Mouse (Mus musculus) liver, embryonic 14.5 days (tissue): ENCODE results near the gene Cbx4. TPM values are rescaled to one million over a fixed set of nuclear protein-coding genes. Genes with fewer than 3 reads are reported as not detected.

Source experiments
- ATAC-seq: fragments of 200-750 bp; cut with Nextera tagmentation; 2 replicates; pipeline ENCODE4 v1.8.0; 2017; ENCODE audit warnings: moderate number of reproducible peaks, mild to moderate bottlenecking, moderate library complexity; ENCODE audit not compliant: insufficient read depth
- DNase-seq, 3 experiments: peaks; one replicate each; pipeline ENCODE4 v3.0.0-alpha.2; 2012 to 2013; ENCODE audit warnings: low read depth in 3 of 3, low spot score in 3 of 3
- H3K27ac ChIP-seq: fragments of 300-500 bp; sonication (generic); 2 replicates; pipeline ENCODE4 v1.5.1; 2014; ENCODE audit warnings: moderate library complexity, mild to moderate bottlenecking, control low read depth, inconsistent platforms
- H3K27me3 ChIP-seq: fragments of 300-500 bp; sonication (generic); 2 replicates; pipeline ENCODE4 v1.6.1; 2014; ENCODE audit warnings: mild to moderate bottlenecking, low read length, moderate library complexity; ENCODE audit not compliant: control insufficient read depth, insufficient read depth
- H3K36me3 ChIP-seq: fragments of 300-500 bp; sonication (generic); replicated peaks from 2 replicates; pipeline ENCODE4 v1.6.1; 2014; ENCODE audit warnings: low read depth; ENCODE audit not compliant: control insufficient read depth, insufficient read depth
- H3K4me1 ChIP-seq, 2 experiments: fragments of 200-500 bp in 1 of 2; fragments of 300-500 bp in 1 of 2; sonication (generic) in 1 of 2; replicated peaks; 2 replicates each; pipeline ENCODE4 v1.6.1; 2012 to 2014; ENCODE audit warnings: antibody characterized with exemption in 1 of 2, inconsistent platforms in 1 of 2, low read length in 1 of 2; ENCODE audit not compliant: control insufficient read depth in 2 of 2, insufficient read depth in 2 of 2
- H3K4me2 ChIP-seq: fragments of 300-500 bp; sonication (generic); 2 replicates; pipeline ENCODE4 v1.6.1; 2014; ENCODE audit warnings: low read depth, mild to moderate bottlenecking, control low read depth, moderate library complexity
- H3K4me3 ChIP-seq, 2 experiments: fragments of 200-500 bp in 1 of 2; fragments of 300-500 bp in 1 of 2; sonication (generic) in 1 of 2; 2 replicates each; pipeline ENCODE4 v1.5.1; 2012 to 2014; ENCODE audit warnings: low read depth in 2 of 2, low read length in 2 of 2, mild to moderate bottlenecking in 2 of 2, control low read depth in 1 of 2, inconsistent platforms in 1 of 2, moderate library complexity in 1 of 2; ENCODE audit not compliant: insufficient read depth in 1 of 2
- H3K9ac ChIP-seq: fragments of 300-500 bp; sonication (generic); replicated peaks from 2 replicates; pipeline ENCODE4 v1.6.1; 2014; ENCODE audit warnings: mild to moderate bottlenecking, control low read depth, moderate library complexity
- H3K9me3 ChIP-seq: fragments of 300-500 bp; sonication (generic); 2 replicates; pipeline ENCODE4 v1.6.1; 2016; ENCODE audit warnings: low read length, mixed read lengths; ENCODE audit not compliant: control insufficient read depth
- CTCF ChIP-seq: IDR thresholded peaks from 2 replicates; pipeline ENCODE4 v1.5.1; 2016; ENCODE audit warnings: antibody characterized with exemption, low read depth, control low read depth
- EP300 ChIP-seq: IDR thresholded peaks from 2 replicates; pipeline ENCODE4 v1.6.1; 2016; ENCODE audit warnings: antibody characterized with exemption, low read depth
- WGBS: fragments of 180-500 bp; shearing (Covaris S2); extraction: QIAGEN DNeasy Blood & Tissue Kit; methylation state at CpG from one replicate; pipeline ENCODE4 v1.1.7; 2014; ENCODE audit not compliant: insufficient replicate concordance; 5-methylcytosine and 5-hydroxymethylcytosine counted together
- polyA plus RNA-seq, 2 experiments: library from polyadenylated mRNA; depleted of rRNA in 1 of 2; stranded (reverse) in 1 of 2; unstranded in 1 of 2; fragments of >200 nt; fragmentation: Nextera tagmentation in 1 of 2; extraction: Ambion mirVana in 1 of 2; gene quantifications; 2 replicates each; pipeline versions ENCODE4 v1.2.1 to v1.2.3; 2012 to 2014

The Cbx4 gene
- polyA plus RNA-seq, 2 experiments: 1.6 to 3.3 TPM

- no peaks in the 10 kb centered on the region for H3K36me3 ChIP-seq
- 6% methylated on average over 13 of the region's 13 CpGs for WGBS
- peaks cover 100% of the 10 kb centered on the region for H3K27me3 ChIP-seq
- H3K9me3 ChIP-seq: no peaks in the 10 kb centered on the region
- no peaks in the 10 kb centered on the region; a peak in 1 of 4 replicates for H3K4me1 ChIP-seq
- DNase-seq (no peak), ATAC-seq (0 out of 2 replicates have a peak, but pooled peaks have one; percentile 11)
- H3K9ac ChIP-seq: no peak overlapping the region
- H3K4me2 ChIP-seq: peak overlapping the region; percentile 41
- no peak overlapping the region for H3K27ac ChIP-seq
- TF ChIP-seq CTCF (no peak), EP300 (no peak)
- H3K4me3 ChIP-seq: peak overlapping the region in 1 of 2 experiments; percentile 4; a peak in 1 of 4 replicates
Measured at GRCm38 (mm10) chr11:119052661-119053256, 33.3 kb downstream of the Cbx4 start.

GRCm38 (mm10) chr11:119051927-119052660 is 33.9 kb downstream of the Cbx4 start:
- H3K4me3 ChIP-seq: no peak overlapping the region
- H3K9me3 ChIP-seq: no peaks in the 10 kb centered on the region
- TF ChIP-seq EP300: no peak
- peak; percentile 55 for TF ChIP-seq CTCF
- no peak overlapping the region for H3K9ac ChIP-seq
- 7% methylated on average over 15 of the region's 15 CpGs for WGBS
- no peaks in the 10 kb centered on the region for H3K36me3 ChIP-seq
- ATAC-seq: no peak
- no peak overlapping the region for H3K4me2 ChIP-seq
- DNase-seq: no peak
- 0 out of 4 replicates have a peak, but pooled peaks cover 0 to under 1% of the 10 kb centered on the region in 2 experiments for H3K4me1 ChIP-seq
- H3K27ac ChIP-seq: no peak overlapping the region
- H3K27me3 ChIP-seq: peaks cover 100% of the 10 kb centered on the region

DNA sequence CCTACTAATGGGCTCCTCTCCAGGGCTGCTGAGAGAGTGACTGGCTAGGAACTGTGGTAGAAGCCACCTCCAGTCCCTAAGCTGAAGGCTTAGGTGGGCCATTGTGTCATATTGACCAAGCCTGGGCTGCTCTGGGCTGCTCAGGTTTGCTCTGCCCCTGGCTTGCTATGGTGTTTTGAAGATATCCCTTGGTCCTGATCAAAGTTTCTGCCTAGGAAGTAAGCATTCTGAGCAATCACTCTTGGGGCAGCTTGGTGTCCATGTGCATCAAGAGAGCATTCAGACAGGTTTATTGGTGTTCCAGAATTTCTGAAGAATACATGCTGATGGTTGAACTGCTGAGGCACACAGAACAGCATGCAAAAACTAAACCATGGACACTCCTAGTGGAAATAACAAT is 34.6 kb downstream of the Cbx4 start:
- H3K9me3 ChIP-seq: no peaks in the 10 kb centered on the region

GRCm38 (mm10) chr11:119050361-119050760 is 35.7 kb downstream of the Cbx4 start:
- 0% methylated on average over 2 of the region's 2 CpGs for WGBS
- Histone ChIP-seq H3K4me3 (no peak overlapping the region), H3K4me1 (peaks cover 2 to 4% of the 10 kb centered on the region in 2 experiments; a peak in 1 of 4 replicates), H3K4me2 (no peak overlapping the region), H3K27me3 (peaks cover 100% of the 10 kb centered on the region), H3K9ac (no peak overlapping the region), H3K9me3 (no peaks in the 10 kb centered on the region), H3K36me3 (no peaks in the 10 kb centered on the region), H3K27ac (no peak overlapping the region)
- DNase-seq: no peak
- no peak for ATAC-seq
- TF ChIP-seq EP300 (no peak), CTCF (no peak)

More for the DNA sequence above, 34.6 kb downstream of the Cbx4 start:
- DNase-seq (no peak), ATAC-seq (no peak)
- TF ChIP-seq EP300 (no peak), CTCF (no peak)
- Histone ChIP-seq H3K9ac (no peak overlapping the region), H3K4me3 (no peak overlapping the region), H3K27me3 (peaks cover 100% of the 10 kb centered on the region), H3K4me2 (no peak overlapping the region), H3K36me3 (no peaks in the 10 kb centered on the region), H3K27ac (no peak overlapping the region), H3K4me1 (peaks cover 2 to 4% of the 10 kb centered on the region in 2 experiments; a peak in 1 of 4 replicates)

DNA sequence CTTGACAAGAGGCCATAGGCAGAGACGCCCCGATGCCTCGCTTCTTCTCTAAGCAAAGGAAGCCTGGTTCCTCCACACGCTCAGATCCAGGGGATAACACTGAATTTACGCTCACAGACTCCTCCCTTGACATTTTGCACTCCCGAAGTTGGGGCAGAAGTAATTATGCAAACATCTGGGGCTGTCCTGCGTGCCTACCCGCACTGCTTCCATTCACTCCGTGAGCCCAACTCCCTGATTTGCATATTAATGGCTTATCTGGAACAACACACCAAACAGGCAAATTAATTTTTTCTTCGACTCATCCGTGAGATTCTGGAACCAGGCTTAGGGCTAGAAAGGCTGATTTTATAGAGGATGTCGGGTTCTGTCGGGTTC is 37.9 kb downstream of the Cbx4 start:
- TF ChIP-seq CTCF: no peak
- TF ChIP-seq EP300: no peak
- H3K27me3 ChIP-seq: peaks cover 100% of the 10 kb centered on the region

More for the DNA sequence above, 37.9 kb downstream of the Cbx4 start:
- Histone ChIP-seq H3K4me1 (peaks cover 2 to 4% of the 10 kb centered on the region in 2 experiments; a peak in 1 of 4 replicates), H3K4me2 (no peak overlapping the region), H3K27ac (no peak overlapping the region), H3K9ac (no peak overlapping the region), H3K9me3 (no peaks in the 10 kb centered on the region), H3K4me3 (no peak overlapping the region), H3K36me3 (no peaks in the 10 kb centered on the region)
- no peak for ATAC-seq
- WGBS: under 1% methylated on average over 13 of the region's 13 CpGs
- DNase-seq: no peak
